Mouse (Mus musculus) embryonic fibroblast, embryonic 13.5 days (primary cell): ENCODE results near the gene Gm26602.

Experiments
- CTCF ChIP-seq: IDR thresholded peaks from 2 replicates; pipeline ENCODE4 v1.5.1; 2011; ENCODE audit warnings: mild to moderate bottlenecking, control low read depth, low read length, moderate library complexity, borderline replicate concordance; ENCODE audit not compliant: insufficient read depth
- POLR2A ChIP-seq: IDR thresholded peaks from 2 replicates; pipeline ENCODE4 v1.6.1; 2011; ENCODE audit warnings: low read depth, mild to moderate bottlenecking, control low read depth, low read length, moderate library complexity

DNA sequence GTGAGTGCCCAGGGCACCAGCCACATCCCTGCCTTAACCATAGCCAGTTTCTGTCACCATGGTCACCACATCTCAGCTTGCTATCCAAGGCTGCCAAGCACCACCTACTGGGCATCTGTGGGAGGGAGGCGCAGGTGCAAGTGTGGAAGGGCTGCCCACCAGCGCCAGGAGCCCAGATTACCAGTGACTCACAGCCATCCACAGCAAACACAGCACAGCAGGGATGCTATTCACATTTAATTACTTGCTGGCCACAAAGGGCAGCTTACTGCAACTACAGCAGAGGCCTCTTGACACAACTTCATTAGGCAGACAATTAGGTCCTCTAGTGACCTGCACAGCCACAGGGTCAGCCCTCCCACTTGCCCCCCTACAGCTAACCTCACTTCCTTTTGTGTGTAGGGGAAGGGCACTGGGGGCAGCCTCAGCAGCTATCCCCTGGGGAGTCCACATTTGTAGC is 9.7 kb upstream of the Gm26602 start:
- TF ChIP-seq POLR2A (no peak), CTCF (peak; percentile 36; the same call in 1 of the 2 replicates)
